Mouse (Mus musculus) mesoderm, embryonic 11.5 days (tissue): ENCODE measurements at regions not wholly inside any gene's neighbourhood (a gene's known extent, or its start where the extent isn't known, plus 50 kb on each side); places are given as distances from the start of the nearest gene placed in this dataset.

Source experiments
- DNase-seq: peaks from one replicate; pipeline ENCODE4 v3.0.0-alpha.2; 2012; ENCODE audit warnings: low read depth, low spot score

DNA sequence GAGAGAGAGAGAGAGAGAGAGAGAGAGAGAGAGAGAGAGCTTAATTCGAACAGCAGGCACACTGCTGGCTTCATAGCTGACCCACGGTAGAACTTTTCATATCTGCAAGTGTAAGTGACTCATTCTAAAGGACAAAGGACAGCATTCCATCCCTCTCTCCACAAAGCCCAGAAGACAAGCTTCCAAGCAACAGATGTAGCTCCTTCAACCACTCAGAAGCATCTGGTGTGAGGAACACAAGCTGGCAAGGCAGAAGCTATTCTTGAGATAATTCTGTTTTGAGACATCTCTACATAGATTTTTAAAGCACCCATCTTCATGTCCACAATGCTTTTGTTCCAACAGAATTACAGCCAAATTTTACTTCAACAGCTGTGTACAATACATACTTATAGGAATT, 294.2 kb upstream of the Gria1 start:
- DNase-seq, result no peak

- no peak for DNase-seq
These were observed 286.0 kb upstream of the Gria1 start for GRCm38 (mm10) chr11:56725141-56725540.

GRCm38 (mm10) chr11:56726161-56726560, 285.0 kb upstream of the Gria1 start:
- no peak for DNase-seq

DNA sequence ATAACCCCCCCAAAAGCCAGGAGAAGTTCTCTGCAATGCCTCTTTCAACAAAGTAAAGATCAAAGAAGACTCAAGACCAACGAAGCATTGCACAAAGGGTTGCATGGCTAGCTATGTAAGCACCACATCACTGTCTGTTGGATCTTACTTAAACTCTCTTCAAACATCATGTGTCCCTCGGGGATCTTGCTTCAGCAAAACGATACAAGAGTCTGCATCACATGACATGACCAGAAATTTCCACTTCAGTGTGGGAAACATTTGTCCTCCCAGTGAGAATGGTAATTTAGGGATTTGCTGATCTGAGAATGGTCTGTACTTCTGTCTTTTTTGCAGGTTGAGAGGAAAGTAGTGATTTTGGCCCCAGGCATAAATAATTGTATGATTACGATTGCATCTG, 283.6 kb upstream of the Gria1 start:
- DNase-seq, result no peak

GRCm38 (mm10) chr11:56728204-56729002, 282.8 kb upstream of the Gria1 start:
- DNase-seq, result no peak

GRCm38 (mm10) chr11:56741857-56742256, 269.3 kb upstream of the Gria1 start:
- no peak for DNase-seq

DNA sequence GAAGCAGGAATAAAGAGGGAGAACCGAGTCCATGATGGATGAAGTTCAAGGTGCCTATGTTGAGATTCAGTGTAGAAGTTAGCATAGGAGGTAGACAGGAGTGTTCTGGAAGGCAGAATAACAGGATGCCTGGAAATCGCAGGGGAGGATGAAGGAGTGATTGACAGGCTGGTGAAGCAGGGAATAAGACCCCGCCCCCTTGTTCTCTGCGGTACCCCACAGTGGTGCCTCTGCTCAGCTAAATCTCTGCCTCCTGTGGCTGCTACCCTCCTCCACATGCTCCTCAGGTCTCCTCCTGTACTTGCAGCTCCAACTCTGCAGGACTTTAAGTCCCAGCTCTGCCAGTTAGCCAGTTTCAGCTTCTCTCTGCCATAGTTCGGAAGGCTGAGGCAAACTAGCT, 261.2 kb upstream of the Gria1 start:
- no peak for DNase-seq

DNA sequence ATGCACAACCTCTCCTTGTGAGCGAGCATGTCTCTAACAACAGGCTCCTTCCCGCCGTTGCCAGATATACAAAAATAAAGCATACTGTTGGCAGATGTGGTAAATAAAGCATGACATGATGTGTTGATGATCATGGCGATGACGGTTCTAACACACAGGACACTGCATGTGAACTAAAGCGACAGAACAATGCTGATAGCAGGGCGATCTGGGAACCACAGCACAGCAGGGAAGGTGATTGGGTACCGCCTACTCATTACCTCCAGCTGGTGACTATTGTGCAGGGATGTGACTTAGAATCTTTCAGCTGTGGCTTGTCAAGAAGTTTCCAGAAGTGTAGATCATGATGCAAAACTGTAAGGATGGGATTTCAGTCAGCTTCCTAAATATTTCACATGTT, 260.5 kb upstream of the Gria1 start:
- no peak for DNase-seq

GRCm38 (mm10) chr11:56751918-56752317, 259.3 kb upstream of the Gria1 start:
- no peak for DNase-seq

- DNase-seq, result no peak
These were observed 257.5 kb upstream of the Gria1 start for GRCm38 (mm10) chr11:56753699-56754098.

DNA sequence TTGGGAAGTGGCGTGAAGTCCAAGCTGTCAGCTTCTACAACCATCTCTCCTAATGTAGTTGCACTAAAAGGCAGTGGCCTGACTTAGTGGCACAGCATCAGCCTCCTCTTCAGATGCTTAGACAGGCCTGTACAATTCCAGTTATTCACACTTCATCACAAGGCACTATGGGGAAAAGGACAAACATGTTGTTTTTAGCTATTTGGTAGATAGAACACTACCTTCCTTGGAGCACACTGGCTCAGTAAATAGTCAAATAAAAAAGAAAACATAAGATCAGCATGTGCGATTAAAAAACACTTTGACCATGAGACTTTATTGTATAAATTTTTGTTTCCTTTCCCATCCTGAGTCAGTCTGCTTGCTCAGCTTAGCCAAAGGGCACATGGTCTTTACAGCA, 250.7 kb upstream of the Gria1 start:
- no peak for DNase-seq

- DNase-seq, result no peak
These were observed 248.6 kb upstream of the Gria1 start for GRCm38 (mm10) chr11:56762467-56763120.

- no peak for DNase-seq
These were observed 243.8 kb upstream of the Gria1 start for GRCm38 (mm10) chr11:56767424-56767823.

DNA sequence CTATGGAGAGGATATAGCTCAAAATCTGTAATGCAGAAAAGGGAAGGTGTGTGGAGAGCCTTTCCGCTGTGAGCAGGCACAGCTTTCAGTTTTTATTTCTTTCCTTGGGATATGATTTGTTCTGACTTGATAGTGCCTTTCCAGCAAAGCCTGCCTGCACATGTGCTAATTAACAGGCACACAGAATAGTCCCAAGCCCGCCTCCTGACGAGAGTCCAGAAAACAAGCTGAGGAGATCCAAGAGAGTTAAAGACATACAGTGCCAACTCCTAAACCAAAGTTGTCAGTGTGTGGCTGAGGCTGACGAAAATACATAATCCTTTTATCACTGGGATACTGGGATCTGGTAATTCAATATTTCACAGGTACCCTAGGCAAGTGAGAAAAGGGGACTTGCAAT, 224.8 kb upstream of the Gria1 start:
- DNase-seq, result no peak

DNA sequence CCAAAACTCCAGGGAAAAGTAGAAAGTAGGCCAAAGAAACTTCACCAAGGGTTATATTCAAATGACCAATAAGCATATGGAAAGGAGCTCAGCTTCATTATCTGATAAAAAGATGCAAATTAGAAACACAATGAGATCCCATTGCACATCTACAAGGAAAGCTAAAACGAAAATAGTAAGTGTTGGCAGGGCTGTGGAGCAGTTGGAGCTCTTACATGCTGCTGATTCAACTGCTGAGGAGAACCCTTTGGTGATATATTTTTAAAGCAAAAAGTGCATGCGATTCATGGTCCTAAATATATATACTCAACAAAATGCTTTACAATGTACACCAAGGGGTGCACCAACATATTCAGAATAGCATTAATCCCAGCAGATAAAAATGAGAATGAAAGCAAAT, 218.5 kb upstream of the Gria1 start:
- no peak for DNase-seq

DNA sequence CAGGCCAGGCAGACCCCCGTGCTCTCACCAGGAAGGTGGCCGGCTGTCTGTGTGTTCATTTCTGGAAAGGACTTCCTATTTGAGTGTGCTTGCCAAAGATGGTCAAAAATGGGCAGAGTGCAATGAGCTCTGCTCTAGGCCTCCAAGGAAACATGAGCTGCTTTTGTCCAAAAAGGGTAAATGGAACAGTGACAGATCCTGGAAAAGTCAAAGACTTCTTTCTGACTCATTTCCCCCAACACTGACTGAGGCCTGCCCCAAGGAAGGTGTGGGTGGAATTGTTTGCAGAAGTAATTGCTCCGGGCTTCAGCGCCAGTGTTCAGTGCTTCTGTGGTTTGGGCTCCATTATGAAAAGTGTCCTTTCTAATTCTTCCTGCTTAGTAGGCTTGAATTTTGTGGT, 203.9 kb upstream of the Gria1 start:
- no peak for DNase-seq

DNA sequence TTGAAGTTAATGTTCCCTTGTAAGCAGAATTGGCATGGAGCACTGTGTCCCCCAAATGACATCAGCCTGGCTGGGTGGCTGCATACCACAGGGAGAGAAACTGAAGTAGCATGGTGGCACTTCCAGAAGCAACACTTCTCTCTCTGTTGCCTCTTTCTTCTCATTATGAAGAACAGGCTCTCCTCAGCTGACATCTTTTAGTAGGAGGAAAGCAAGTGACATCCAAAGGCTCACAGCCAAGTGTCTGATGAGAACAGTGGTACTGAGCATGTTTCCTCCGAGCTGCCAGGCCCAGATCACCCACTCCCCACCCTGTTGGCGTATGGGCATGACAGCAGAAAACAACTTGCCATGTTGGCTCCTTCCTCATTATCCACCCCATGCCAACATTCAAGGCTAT, 201.0 kb upstream of the Gria1 start:
- DNase-seq, result no peak

- DNase-seq, result peak; percentile 62
These were observed 199.1 kb upstream of the Gria1 start for GRCm38 (mm10) chr11:56812121-56812520.

DNA sequence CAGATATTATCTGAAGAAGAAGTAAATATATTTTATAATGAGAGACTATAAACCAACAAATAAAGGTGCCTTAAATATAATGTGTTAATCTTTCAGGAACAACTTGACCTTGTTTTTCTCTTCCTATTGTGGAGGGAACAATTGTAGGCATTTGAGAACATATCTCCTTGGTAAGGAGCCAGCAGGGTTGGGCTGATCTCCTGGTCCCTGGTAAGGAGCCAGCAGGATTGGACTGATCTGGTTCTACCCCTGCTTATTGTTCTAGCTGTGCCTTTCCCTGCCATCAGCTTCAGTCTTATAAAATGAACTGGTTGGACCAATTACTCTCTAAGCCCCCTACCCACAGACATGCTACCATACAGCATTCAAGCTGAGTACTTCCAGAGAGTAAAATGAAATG, 187.7 kb upstream of the Gria1 start:
- no peak for DNase-seq

GRCm38 (mm10) chr11:56827499-56827898, 183.7 kb upstream of the Gria1 start:
- no peak for DNase-seq

GRCm38 (mm10) chr11:56862649-56863048, 148.5 kb upstream of the Gria1 start:
- DNase-seq, result peak; percentile 9

DNA sequence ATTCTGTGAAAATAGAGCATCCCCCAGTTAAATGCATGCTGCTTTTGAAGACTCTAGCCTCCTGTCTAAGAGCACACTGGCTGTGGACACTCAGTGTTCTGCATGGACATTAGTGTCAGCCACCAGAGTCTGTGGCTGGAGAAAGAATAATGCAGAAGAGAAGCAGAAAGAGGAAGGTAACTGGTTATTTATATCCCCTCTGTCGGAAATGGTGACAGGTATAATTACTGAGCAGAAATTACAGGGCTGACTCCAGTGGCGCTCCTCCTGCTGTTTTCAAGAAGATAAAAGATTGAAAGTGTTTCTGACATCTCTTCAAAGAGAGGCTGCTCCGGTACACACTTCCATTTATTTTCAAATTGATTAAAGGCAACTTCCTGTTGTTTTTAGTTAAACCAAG, 139.5 kb upstream of the Gria1 start:
- no peak for DNase-seq

GRCm38 (mm10) chr11:56898548-56898951, 112.6 kb upstream of the Gria1 start:
- DNase-seq, result no peak
